Mouse (Mus musculus): ENCODE data around the gene Tcirg1. TPM values are rescaled to one million over a fixed set of nuclear protein-coding genes. Genes with fewer than 3 reads are reported as not detected.

The Tcirg1 gene
- total RNA-seq, 2 experiments from 2014 or later = 20.0 to 24.9 TPM

GRCm38 (mm10) chr19:3904363-3904675, 2.6 kb downstream of the Tcirg1 start:
- TF ChIP-seq CTCF (conservative IDR thresholded peaks at IDR 0.05) = no peak
- Histone ChIP-seq H3K4me3 (no peak overlapping the region), H3K27ac (no peak overlapping the region)
- no peak for DNase-seq (ENCODE audit: low spot score in 2 of 2)

DNA sequence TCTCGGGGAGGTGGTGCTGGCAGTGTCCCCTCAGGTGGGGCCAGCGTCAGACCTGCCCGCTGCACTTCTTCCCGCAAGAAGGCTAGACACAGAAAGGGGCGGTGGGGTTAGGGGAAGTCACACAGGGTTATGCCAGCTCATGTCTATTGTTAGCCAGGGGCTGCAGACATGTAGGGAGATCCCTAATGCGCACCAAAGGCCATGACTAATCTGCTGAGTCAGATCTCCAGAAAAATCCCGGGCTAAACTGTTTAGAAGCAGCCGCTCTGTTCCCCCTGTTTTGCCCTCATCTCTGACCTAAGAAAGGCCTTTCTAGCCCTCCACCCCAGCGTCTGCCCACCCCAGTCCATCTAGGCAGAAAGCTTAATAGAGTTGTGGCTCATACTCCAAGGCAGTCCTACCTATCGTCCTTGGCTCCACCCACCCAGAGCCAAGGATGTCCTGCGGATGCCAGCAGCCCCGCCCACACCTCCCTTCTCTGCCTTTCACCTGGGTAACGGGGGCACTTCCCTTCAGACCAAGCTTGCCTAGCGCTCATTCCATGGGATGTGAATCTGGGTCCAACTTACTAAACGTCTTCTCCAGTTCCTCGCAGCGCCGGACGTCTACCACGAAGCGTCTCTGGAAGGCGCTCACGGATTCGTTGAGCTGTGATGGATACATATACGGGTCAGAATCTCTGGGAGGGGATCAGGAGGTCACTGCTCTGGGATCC, 3.1 kb downstream of the Tcirg1 start:
- no peak overlapping the region for H3K4me3 ChIP-seq
- no peak overlapping the region for H3K27ac ChIP-seq
- no peak for DNase-seq (ENCODE audit: low spot score in 2 of 2)
- TF ChIP-seq CTCF (conservative IDR thresholded peaks at IDR 0.05) = no peak

DNA sequence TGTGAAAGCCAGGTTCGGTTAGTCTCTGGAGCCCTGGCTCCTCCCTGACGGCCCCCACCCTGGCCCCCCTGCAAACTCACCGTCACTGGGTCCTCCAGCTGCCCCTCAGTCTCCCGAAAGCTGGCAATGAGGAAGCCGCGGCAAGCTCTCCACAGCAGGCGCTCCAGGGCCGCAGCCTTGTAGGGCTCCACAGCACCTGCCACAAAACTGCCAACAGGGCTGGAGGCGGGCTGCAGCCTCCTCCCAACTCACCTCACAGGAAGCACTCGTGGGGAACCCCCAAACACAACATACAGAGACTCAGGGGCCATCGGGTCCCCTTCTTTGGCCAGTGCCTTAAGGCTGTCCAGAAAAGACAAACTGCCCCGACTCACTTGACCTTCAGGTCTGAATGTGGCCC, 4.0 kb downstream of the Tcirg1 start:
- Histone ChIP-seq H3K27ac (no peak overlapping the region), H3K4me3 (no peak overlapping the region)
- no peak for DNase-seq (ENCODE audit: low spot score in 2 of 2)
- no peak for TF ChIP-seq CTCF (conservative IDR thresholded peaks at IDR 0.05)

DNA sequence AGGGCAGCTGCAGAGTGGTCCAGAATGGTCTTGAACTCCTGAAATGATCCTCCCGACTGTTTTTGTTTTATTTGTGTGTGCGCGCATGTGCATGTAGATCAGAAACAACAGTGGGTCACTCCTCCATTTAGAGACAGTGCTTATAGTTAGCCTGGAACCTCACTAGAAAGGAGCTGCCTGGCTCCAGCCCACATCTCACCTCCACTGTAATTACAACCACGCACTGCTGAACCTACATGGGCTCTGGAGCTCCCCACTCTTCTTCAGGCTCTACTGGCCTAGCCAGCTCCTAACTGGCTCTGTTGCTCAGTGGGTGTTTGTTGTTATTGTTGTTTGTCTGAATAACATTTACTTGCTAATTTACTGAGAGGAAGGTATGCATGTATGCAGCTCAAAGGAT, 7.3 kb downstream of the Tcirg1 start:
- H3K4me3 ChIP-seq = no peak overlapping the region
- H3K27ac ChIP-seq = no peak overlapping the region
- TF ChIP-seq CTCF (conservative IDR thresholded peaks at IDR 0.05) = no peak
- DNase-seq (ENCODE audit: low spot score in 2 of 2) = no peak

- no peak for DNase-seq (ENCODE audit: low spot score in 2 of 2)
- H3K27ac ChIP-seq = no peak overlapping the region
- H3K4me3 ChIP-seq = no peak overlapping the region
- no peak for TF ChIP-seq CTCF (conservative IDR thresholded peaks at IDR 0.05)
Measured at GRCm38 (mm10) chr19:3898952-3899351, 8.0 kb downstream of the Tcirg1 start.

- TF ChIP-seq CTCF (conservative IDR thresholded peaks at IDR 0.05) = no peak
- no peak for DNase-seq (ENCODE audit: low spot score in 2 of 2)
Measured at GRCm38 (mm10) chr19:3897557-3897956, 9.4 kb downstream of the Tcirg1 start.

GRCm38 (mm10) chr19:3896208-3896607, 10.7 kb downstream of the Tcirg1 start:
- Histone ChIP-seq H3K4me3 (no peak overlapping the region), H3K27ac (peak overlapping the region; percentile 58; the same call in 1 of the 2 replicates)
- TF ChIP-seq CTCF (conservative IDR thresholded peaks at IDR 0.05) = no peak
- DNase-seq (ENCODE audit: low spot score in 2 of 2) = no peak

More at GRCm38 (mm10) chr19:3897557-3897956, 9.4 kb downstream of the Tcirg1 start:
- Histone ChIP-seq H3K27ac (no peak overlapping the region), H3K4me3 (no peak overlapping the region)

- Histone ChIP-seq H3K27ac (peak overlapping the region; percentile 58), H3K4me3 (no peak overlapping the region)
- TF ChIP-seq CTCF (conservative IDR thresholded peaks at IDR 0.05) = no peak
- peak in 1 of 2 experiments; percentile 45 for DNase-seq (ENCODE audit: low spot score in 2 of 2)
Measured at GRCm38 (mm10) chr19:3895171-3895631, 11.7 kb downstream of the Tcirg1 start.

GRCm38 (mm10) chr19:3894294-3894693, 12.6 kb downstream of the Tcirg1 start:
- TF ChIP-seq CTCF (conservative IDR thresholded peaks at IDR 0.05) = no peak
- no peak for DNase-seq (ENCODE audit: low spot score in 2 of 2)
- Histone ChIP-seq H3K27ac (peak overlapping the region; percentile 58; the same call in 1 of the 2 replicates), H3K4me3 (no peak overlapping the region)

DNA sequence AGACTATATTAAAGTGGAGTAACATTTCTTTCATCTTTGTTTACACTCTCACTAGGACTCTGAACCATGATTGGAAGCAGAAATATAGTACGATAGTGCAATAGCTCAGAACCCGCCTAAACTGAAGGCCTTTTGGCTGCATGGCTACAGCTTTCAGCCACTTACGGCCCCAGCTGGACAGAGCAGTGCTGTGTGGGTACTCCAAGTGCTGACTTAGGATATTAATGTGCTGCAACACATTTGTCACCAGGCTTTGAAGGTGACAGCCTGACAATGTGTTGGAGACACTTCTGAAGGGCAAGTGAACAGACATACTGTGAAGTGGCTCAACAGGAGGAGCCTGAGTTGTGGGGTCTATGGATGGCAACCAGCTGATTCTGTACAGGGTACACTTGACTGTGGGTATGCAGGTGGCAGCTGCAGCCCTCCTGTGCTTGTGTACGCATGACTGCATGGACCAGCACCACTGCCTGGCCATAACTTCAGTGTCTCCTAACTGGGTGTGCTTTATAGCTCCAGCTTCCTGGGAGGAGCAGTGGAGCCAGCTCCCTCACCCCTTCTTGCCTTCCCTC, 13.3 kb downstream of the Tcirg1 start:
- no peak overlapping the region for H3K27ac ChIP-seq
- no peak for TF ChIP-seq CTCF (conservative IDR thresholded peaks at IDR 0.05)
- no peak overlapping the region for H3K4me3 ChIP-seq
- DNase-seq (ENCODE audit: low spot score in 2 of 2) = no peak

GRCm38 (mm10) chr19:3890181-3890580, 16.8 kb downstream of the Tcirg1 start:
- no peak overlapping the region for H3K27ac ChIP-seq
- TF ChIP-seq CTCF (conservative IDR thresholded peaks at IDR 0.05) = peak; percentile 57
- no peak for DNase-seq (ENCODE audit: low spot score in 2 of 2)
- no peak overlapping the region for H3K4me3 ChIP-seq

DNA sequence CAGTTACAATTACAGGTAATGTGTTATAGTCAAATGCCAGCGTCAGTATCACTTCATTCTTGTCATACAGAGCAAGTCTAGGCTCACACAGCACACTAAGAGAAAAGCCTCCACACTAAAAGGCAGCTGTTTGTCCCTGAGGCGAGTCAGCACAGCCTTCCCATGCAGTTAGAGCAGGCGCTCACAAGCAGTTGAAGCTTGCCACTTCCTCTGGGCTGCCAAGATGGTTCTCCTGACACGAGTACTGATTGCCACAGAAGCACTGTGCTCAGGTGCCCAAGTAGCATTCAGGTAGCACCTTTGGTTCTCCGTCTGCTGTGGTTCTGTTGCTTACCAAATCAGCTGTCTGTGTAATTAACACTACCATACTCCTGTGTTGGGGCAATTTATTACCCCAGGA, 17.8 kb downstream of the Tcirg1 start:
- no peak for TF ChIP-seq CTCF (conservative IDR thresholded peaks at IDR 0.05)
- DNase-seq (ENCODE audit: low spot score in 2 of 2) = no peak
- no peak overlapping the region for H3K27ac ChIP-seq
- H3K4me3 ChIP-seq = no peak overlapping the region

- H3K4me3 ChIP-seq = no peak overlapping the region
- no peak overlapping the region for H3K27ac ChIP-seq
- TF ChIP-seq CTCF (conservative IDR thresholded peaks at IDR 0.05) = no peak
- no peak for DNase-seq (ENCODE audit: low spot score in 2 of 2)
Measured at GRCm38 (mm10) chr19:3884325-3884990, 22.5 kb downstream of the Tcirg1 start.

All from layer of hippocampus, adult 2 months (tissue).